Mouse (Mus musculus) gastrocnemius, postnatal 14 days (tissue): ENCODE data around the gene Wwox. TPM values are rescaled to one million over a fixed set of nuclear protein-coding genes. Genes with fewer than 3 reads are reported as not detected.

Experiments
- DNase-seq: peaks from one replicate; pipeline ENCODE4 v3.0.0; 2021; ENCODE audit warnings: mixed read lengths
- intact Hi-C: fragments of 180-260 bp; cut with DNase I; formaldehyde crosslinking; loops from one replicate; pipeline ENCODE4 v1.15.1; 2025; ENCODE audit warnings: low total_unique reads
- total RNA-seq, 2 experiments: library from RNA; stranded (reverse); gene quantifications; 2 replicates each; pipeline ENCODE4 v1.2.3; 2021

Gene Wwox
- total RNA-seq, 2 experiments from 2014 or later: 7.2 to 7.8 TPM

- DNase-seq: no peak
- intact Hi-C loops: no loop called here
Observed at GRCm38 (mm10) chr8:114460600-114460999, 21.1 kb downstream of the Wwox start.

DNA sequence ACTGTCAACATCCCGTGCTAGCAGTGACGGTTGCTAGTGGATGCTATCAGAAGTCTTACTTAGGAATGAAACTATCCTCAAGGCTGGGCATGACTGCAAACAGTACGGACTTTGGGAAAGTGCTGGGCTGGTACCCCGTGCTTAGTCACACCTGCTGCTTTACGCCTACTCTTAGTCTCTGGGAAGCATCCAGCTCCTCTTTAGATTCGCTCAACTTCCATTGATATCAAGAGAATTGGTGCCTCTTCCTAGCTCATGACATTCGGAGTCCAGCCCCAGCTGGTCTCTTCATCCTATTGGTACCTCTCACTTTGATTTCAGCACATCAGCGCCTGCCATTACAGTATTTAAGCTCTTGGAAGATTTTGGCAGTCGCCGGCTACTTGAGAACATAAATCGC lies 23.1 kb downstream of the Wwox start:
- DNase-seq: no peak
- intact Hi-C loops: no loop called here

- no peak for DNase-seq
- intact Hi-C loops: no loop called here
Observed at GRCm38 (mm10) chr8:114463305-114463704, 23.9 kb downstream of the Wwox start.

GRCm38 (mm10) chr8:114468526-114469207 lies 29.2 kb downstream of the Wwox start:
- intact Hi-C loops: no loop called here
- DNase-seq: no peak

DNA sequence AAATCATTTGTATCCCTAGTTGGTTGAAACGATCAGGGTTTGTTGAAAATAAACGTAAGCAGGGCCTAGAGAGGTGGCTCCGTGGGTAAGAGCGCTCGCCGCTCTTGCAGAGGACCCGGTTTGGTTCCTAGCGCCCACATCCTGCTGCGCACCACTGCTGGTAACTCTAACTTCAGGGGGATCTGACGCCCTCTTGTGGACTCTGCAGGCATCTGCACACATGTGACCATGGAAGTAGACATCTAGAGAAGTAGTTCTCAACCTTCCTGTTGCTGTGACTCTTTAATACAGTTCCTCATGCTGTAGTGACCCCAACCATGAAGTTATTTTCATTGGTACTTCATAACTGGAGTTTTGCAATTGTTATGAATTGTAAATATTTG lies 29.7 kb downstream of the Wwox start:
- no peak for DNase-seq
- intact Hi-C loops: no loop called here

GRCm38 (mm10) chr8:114473546-114473945 lies 34.1 kb downstream of the Wwox start:
- DNase-seq: no peak
- intact Hi-C loops: no loop called here

DNA sequence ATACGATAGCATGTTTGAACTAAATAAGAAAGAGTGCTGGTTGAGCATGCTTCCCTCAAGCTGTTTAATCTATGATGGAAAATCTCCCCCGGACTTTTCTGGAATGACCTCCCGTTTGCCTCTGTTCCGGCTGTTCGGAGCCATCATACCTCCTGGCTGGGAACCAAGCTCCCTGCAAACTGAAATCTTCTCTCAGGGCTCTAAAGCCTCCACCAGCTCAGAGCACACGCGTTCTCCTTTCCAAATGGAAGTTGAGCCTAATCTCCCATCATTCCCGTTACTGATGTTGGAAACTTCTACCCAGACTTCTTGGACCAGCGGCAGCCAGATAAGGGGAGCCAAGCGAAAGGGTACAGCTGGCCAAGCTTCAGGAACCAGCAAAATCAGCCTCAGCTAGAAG lies 37.5 kb downstream of the Wwox start:
- no peak for DNase-seq
- intact Hi-C loops: no loop called here

- intact Hi-C loops: no loop called here
- DNase-seq: no peak
Observed at GRCm38 (mm10) chr8:114477790-114478189, 38.3 kb downstream of the Wwox start.

- intact Hi-C loops: no loop called here
- no peak for DNase-seq
Observed at GRCm38 (mm10) chr8:114479749-114480148, 40.3 kb downstream of the Wwox start.

DNA sequence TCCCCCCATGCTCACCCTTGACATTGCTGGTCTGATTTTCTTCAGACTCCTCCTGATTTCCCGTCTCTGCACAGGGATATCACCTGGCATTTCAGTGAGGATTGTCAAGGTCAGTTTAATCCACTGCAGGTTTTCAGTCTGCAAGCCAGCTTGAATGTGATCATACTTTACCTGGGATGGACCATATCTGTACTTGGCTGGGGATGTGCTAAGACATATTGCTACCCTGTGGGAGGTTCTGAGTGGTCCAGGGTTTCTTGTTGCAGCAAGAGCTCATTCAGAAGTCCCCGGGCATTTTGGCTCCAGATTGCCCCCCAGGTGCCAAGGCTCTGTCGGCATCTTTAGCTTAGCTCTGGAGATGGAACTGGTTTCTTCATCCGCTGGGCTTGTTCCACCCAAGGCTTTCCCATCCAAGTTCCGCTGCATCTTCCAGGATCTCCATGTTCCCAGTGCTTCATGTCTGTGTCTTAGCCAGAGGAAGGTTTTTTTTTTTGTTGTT lies 52.3 kb downstream of the Wwox start:
- intact Hi-C loops: no loop called here
- no peak for DNase-seq

GRCm38 (mm10) chr8:114499448-114500144 lies 60.1 kb downstream of the Wwox start:
- no peak for DNase-seq
- intact Hi-C loops: no loop called here

DNA sequence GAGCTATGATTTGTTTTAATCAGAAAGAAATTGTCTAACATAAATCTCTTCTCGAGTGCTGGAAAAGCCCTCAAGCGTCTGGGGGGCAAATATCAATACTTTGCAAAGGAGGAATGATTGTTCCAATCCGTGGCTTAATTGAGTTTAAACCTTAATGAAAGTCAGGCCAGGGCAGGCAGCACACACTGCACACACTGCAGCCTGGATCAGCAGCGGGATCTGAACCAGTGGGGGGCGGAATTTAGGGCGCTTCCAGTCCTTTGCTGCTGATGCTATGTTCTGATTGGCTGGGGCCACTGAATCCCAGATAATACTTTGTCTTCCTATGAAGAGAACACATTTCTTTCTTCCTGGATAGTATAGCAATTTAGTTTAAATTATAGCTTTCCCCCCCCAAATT lies 62.5 kb downstream of the Wwox start:
- no peak for DNase-seq
- intact Hi-C loops: no loop called here

DNA sequence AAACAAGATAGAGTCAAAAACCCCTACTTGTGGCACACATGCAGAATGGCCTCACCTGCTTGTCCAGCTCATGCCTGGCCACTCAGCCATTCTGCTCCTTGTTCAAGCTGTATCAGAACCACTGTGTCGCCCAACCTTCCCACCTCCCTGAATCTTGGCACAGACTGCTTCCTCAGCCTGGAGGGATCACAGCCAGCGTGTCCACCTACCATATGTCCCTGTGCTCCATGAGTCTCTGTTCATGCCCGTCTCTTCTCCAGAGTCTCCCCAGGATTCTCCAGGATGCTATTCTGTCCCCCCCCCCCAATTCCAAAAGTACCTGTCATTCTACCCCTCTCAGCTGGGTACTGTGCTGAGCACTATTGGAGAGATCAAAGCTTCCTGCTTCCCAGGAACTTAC lies 63.7 kb downstream of the Wwox start:
- intact Hi-C loops: no loop called here

DNA sequence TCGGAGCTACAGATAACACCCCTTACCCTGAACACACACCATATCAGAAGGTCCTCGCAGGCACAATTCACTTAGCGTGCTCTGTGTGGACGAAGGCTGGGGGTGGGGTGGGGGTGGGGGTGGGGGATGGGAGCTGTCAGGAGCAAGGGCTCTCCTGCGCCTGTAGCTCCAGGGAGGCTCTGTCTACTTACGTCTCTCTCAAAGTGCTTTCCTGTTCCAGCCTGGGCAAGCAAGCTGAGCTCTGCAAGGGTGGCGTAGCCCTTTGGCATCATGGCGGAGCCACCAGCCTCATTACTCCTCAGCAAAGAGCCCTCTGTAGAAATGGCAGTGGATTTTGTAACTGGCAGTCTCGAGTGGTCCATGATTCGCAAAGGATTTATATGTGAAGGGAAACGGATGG lies 65.4 kb downstream of the Wwox start:
- intact Hi-C loops: no loop called here
- no peak for DNase-seq

More for the DNA sequence above, 63.7 kb downstream of the Wwox start:
- no peak for DNase-seq

DNA sequence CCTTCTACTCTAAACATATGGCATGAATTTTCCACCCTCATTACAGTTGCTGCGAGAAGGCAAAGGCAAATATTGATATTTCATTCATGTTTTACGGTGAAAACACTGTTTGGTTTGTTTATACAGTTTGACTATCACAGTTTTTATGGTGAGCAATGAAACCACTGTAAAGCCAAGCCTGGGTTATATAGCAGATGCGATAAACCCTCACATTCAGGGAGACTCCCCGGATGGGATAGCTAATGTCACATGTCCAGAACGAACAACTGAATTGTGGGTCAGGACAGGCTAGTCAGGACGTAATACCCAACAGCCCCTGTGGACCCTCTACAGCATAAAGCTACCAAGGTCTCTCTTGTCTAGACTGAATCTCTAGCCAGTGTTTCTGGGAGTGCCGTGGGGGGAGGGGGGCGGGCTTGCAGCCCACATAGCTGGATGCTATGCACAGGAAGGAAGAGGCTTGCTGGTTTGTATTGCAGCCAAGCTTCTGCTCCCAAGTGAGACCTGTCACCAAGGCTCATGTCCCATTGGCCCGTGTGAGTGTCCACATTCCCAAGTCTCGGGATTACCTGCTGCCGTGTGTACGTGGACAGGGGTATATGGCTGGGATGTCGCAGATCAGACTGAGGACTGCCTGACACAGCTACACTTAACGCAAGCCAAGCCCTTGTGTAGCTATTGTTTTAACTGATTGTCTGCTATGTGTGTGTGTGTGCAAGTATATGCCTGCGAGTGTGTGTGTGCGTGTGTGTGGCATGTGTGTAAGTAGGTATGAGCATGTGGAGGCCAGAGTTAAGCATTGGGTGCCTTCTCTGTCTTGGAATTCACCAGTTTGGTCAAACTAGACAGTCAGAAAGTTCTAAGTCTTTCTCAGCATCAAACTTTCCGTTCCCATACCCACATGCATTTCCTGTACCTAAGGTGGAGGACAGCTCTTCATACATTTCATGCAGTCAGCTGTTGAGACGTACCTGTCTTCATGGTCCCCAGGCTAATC lies 66.2 kb downstream of the Wwox start:
- intact Hi-C loops: no loop called here
- DNase-seq: no peak

GRCm38 (mm10) chr8:114507404-114507803 lies 67.9 kb downstream of the Wwox start:
- DNase-seq: no peak
- intact Hi-C loops: no loop called here

DNA sequence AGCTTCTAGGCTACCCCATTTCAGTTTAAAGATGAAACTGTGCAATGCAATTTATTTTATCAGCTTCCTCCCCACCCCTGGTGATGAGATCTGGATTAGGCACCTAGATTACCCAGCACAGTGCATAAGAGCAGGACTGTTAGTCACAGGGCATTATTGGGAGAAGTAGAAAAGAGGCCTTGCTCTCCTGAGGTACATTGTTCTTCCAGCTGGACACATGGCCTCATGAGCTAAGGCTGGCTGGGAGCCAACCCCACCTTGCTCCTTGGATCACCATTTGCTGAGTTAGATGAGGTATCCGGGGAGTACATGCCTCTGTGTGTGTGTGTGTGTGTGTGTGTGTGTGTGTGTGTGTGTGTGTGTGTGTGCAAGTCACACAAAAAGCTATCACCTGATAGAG lies 70.8 kb downstream of the Wwox start:
- intact Hi-C loops: no loop called here
- DNase-seq: no peak

DNA sequence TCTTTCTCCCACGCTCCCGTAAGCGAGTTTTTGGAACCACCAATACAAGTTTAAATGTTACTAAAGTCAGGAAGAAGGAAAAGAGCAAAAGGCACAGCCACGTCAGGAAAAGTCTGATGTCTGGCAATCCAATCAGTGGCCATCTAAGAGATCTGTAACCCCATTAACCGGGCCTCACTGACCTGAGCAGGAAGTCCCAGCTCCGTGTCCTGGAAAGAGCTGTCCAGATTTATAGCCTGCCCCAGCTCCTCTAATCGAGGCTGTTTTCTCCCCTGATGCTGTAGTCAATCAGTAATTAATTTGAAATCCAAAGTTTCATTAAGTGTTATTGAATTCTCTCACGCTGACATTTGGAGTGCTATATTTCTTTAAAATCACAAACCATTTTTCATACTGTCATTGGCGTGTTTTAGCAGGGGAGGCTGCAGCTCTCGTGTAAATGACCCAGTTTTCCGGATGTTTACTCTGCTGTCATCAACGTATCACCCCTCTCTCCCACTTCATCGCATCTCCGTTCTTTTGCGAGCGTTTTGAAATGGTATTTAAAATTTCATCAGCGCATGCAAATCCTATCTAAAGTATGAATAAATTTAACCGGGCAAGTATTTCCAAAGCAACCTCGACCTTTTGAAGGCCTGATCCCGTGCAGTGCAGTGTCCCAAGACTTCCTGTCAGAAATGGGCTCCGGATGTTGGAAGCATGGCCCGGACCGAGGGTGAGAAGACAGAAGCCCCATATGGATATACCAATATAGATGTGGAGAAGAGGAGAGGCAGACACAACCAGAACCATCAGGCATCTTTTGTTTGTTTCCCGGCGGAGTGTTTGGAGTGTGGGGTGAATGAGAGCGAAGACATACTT lies 72.8 kb downstream of the Wwox start:
- intact Hi-C loops: no loop called here
- DNase-seq: no peak

DNA sequence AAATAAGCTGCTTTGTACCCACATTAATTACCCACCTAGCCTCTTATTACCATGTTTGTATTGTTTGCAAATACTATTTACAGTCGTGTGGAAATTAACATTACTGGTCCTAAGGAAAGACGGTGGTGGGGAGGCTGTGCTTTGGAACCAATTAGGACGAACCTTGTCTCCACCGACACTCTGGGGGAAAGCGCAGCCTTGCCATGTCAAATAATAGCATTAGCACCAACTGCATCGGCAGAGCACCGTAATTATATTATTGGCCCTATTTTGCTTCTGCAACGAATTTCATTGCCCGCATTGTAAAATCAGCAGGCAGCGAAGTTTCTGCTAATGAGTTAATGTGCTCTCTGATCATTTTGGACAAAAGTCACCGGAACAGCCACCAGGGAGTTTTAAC lies 75.2 kb downstream of the Wwox start:
- intact Hi-C loops: no loop called here
- no peak for DNase-seq
